In genomic region chr11:80184531-80185071, GRCm38 (mm10) we compare ENCODE assay signal across 1 mouse cellular context.
TF ChIP-seq lines count a peak whose summit lies in the region.

No protein-coding gene starts in this region.

TF ChIP-seq in CH12.LX, 34 proteins besides CTCF, POLR2A, EP300 and RAD21 (continued from another document):
- no peak for TF ChIP-seq PAX5 (IDR thresholded peaks at IDR 0.05; ENCODE audit: low read length)
- no peak for TF ChIP-seq TCF12 (IDR thresholded peaks at IDR 0.05; ENCODE audit: low read depth, low read length)
- no peak for TF ChIP-seq TBP (conservative IDR thresholded peaks at IDR 0.05; ENCODE audit: low read depth, low read length)
- TF ChIP-seq JUN (IDR thresholded peaks at IDR 0.05; ENCODE audit: insufficient read depth, low read depth, low read length): no peak
